ENCODE assay signal across 16 mouse cellular contexts in the genomic region with DNA sequence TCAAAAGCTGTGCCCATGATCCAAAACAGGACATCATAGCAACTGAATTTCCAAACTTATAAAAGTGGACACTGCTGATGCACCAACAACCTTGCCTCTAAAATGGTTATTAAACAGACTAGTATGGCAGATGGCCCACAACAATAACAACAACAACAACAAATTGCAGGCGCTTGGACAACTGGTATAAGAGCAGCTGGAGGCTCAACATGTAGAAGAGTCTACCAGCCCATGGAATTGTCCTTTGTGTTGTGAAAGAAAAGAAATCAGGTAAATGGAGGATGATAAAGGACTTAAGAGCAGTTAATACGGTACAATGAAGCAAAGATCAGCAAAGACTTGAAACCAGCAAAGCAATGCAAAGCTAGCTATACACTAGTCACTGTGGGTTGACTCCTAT. TPM values are rescaled to one million over a fixed set of nuclear protein-coding genes. Genes with fewer than 3 reads are reported as not detected.
DNase-seq lines count a peak whose midpoint lies in the region; ATAC-seq lines count a peak whose summit lies in the region.
"Had no signal": no experiment of that assay in that cellular context is flagged by ENCODE, and none has a peak within 500 bp of the region (broad histone marks: within the 10 kb centered on the region; RNA-seq: fewer than 3 reads in every experiment).

No protein-coding gene starts in this region.

- no peak overlapping the region for H3K27ac ChIP-seq in heart, embryonic 13.5 days (replicated peaks)
- no peak overlapping the region for H3K27ac ChIP-seq in embryonic facial prominence, embryonic 12.5 days
- H3K27ac ChIP-seq in hindbrain, embryonic 14.5 days = no peak overlapping the region
- no peak overlapping the region for H3K27ac ChIP-seq in midbrain, embryonic 14.5 days (replicated peaks; ENCODE audit: low read depth, low read length)
- H3K27ac ChIP-seq: kidney, postnatal 0 days; left cerebral cortex, adult 2 months had no signal

- H3K36me3 ChIP-seq in heart, embryonic 13.5 days = no peaks in the 10 kb centered on the region
- 0 out of 2 replicates have a peak, but pooled peaks cover 5% of the 10 kb centered on the region for H3K36me3 ChIP-seq in embryonic facial prominence, embryonic 12.5 days
- H3K36me3 ChIP-seq in hindbrain, embryonic 14.5 days (replicated peaks; ENCODE audit: control insufficient read depth, insufficient read depth) = no peaks in the 10 kb centered on the region
- no peaks in the 10 kb centered on the region for H3K36me3 ChIP-seq in midbrain, embryonic 14.5 days (ENCODE audit: control insufficient read depth, insufficient read depth, low read length)

- H3K9ac ChIP-seq in heart, embryonic 13.5 days = no peak overlapping the region
- no peak overlapping the region for H3K9ac ChIP-seq in embryonic facial prominence, embryonic 12.5 days
- H3K9ac ChIP-seq in hindbrain, embryonic 14.5 days = no peak overlapping the region
- no peak overlapping the region for H3K9ac ChIP-seq in midbrain, embryonic 14.5 days (replicated peaks; ENCODE audit: low read length)

- peak overlapping the region; percentile 89; the same call in 1 of the 2 replicates for H3K4me2 ChIP-seq in heart, embryonic 13.5 days
- H3K4me2 ChIP-seq in embryonic facial prominence, embryonic 12.5 days (replicated peaks) = peak overlapping the region; percentile 78; the same call in 1 of the 2 replicates
- peak overlapping the region; percentile 65 for H3K4me2 ChIP-seq in hindbrain, embryonic 14.5 days (replicated peaks)
- H3K4me2 ChIP-seq in midbrain, embryonic 14.5 days (ENCODE audit: low read length) = peak overlapping the region; percentile 79

- WGBS in heart, embryonic 13.5 days = 81% methylated on average over 2 of the region's 2 CpGs
- WGBS in embryonic facial prominence, embryonic 12.5 days = 85% methylated on average over 2 of the region's 2 CpGs
- 94% methylated on average over 2 of the region's 2 CpGs for WGBS in hindbrain, embryonic 14.5 days
- WGBS in midbrain, embryonic 14.5 days = 90% methylated on average over 2 of the region's 2 CpGs

- no peak overlapping the region for H3K4me3 ChIP-seq in heart, embryonic 13.5 days
- H3K4me3 ChIP-seq in embryonic facial prominence, embryonic 12.5 days = peak overlapping the region; percentile 72; the same call in 1 of the 2 replicates
- H3K4me3 ChIP-seq in hindbrain, embryonic 14.5 days (replicated peaks; ENCODE audit: low read length) = peak overlapping the region; percentile 44
- H3K4me3 ChIP-seq in midbrain, embryonic 14.5 days (replicated peaks; ENCODE audit: low read depth, low read length) = peak overlapping the region; percentile 59

- intact Hi-C loops in heart, postnatal 14 days (cut with DNase I) = no loop called here

- DNase-seq in heart, postnatal 14 days = no peak
- DNase-seq in hindbrain, embryonic 14.5 days (ENCODE audit: low spot score) = no peak
- DNase-seq in midbrain, embryonic 14.5 days = no peak
- DNase-seq in urinary bladder, postnatal 25 days (ENCODE audit: low spot score) = no peak
- DNase-seq in embryo, embryonic 11 days = no peak
- no peak for DNase-seq in adrenal gland, postnatal 10 days
- DNase-seq: adrenal gland, postnatal 14 days; B cell, adult 2 months; cerebellum, adult 11-12 months; gastrocnemius, postnatal 25 days; lung, postnatal 14 days; thymus, postnatal 36 days had no signal

- H3K9me3 ChIP-seq in heart, embryonic 13.5 days = peaks cover 1% of the 10 kb centered on the region
- H3K9me3 ChIP-seq in embryonic facial prominence, embryonic 12.5 days = no peaks in the 10 kb centered on the region
- H3K9me3 ChIP-seq in hindbrain, embryonic 14.5 days (ENCODE audit: control insufficient read depth, low read length) = 0 out of 2 replicates have a peak, but pooled peaks cover 7% of the 10 kb centered on the region
- H3K9me3 ChIP-seq in midbrain, embryonic 14.5 days (ENCODE audit: control insufficient read depth, low read length) = peaks cover 3% of the 10 kb centered on the region

- H3K4me1 ChIP-seq in heart, embryonic 13.5 days = peaks cover 38% of the 10 kb centered on the region
- H3K4me1 ChIP-seq in embryonic facial prominence, embryonic 12.5 days = peaks cover 27% of the 10 kb centered on the region
- H3K4me1 ChIP-seq in hindbrain, embryonic 14.5 days (replicated peaks; ENCODE audit: control insufficient read depth, insufficient read depth, low read length) = peaks cover 32% of the 10 kb centered on the region
- peaks cover 34% of the 10 kb centered on the region for H3K4me1 ChIP-seq in midbrain, embryonic 14.5 days (ENCODE audit: control insufficient read depth, insufficient read depth, low read length)

- no peaks in the 10 kb centered on the region for H3K27me3 ChIP-seq in heart, embryonic 13.5 days (replicated peaks)
- no peaks in the 10 kb centered on the region for H3K27me3 ChIP-seq in embryonic facial prominence, embryonic 12.5 days
- no peaks in the 10 kb centered on the region for H3K27me3 ChIP-seq in hindbrain, embryonic 14.5 days (ENCODE audit: control insufficient read depth, insufficient read depth, low read length)
- no peaks in the 10 kb centered on the region for H3K27me3 ChIP-seq in midbrain, embryonic 14.5 days (ENCODE audit: control insufficient read depth, insufficient read depth, low read length)

- ATAC-seq in heart, embryonic 13.5 days (ENCODE audit: extremely low read depth, insufficient number of reproducible peaks, low FRiP score, low TSS enrichment) = no peak
- no peak for ATAC-seq in embryonic facial prominence, embryonic 12.5 days (ENCODE audit: insufficient number of reproducible peaks, insufficient read depth, low FRiP score, low TSS enrichment)
- ATAC-seq in hindbrain, embryonic 14.5 days (ENCODE audit: low FRiP score) = no peak
- no peak for ATAC-seq in midbrain, embryonic 14.5 days (ENCODE audit: low FRiP score, low TSS enrichment)

RNA-seq across cellular contexts. Expression of a gene that starts 1.5 kb away (rescaled TPM):
- 9.1 and 9.3 TPM in 2 replicates for polyA plus RNA-seq in heart, embryonic 13.5 days (2015; fragmentation: Nextera tagmentation; extraction: Ambion mirVana)
- total RNA-seq in heart, postnatal 14 days (2021) = 10 to 100 TPM; 11.8 to 13.0 TPM
- polyA plus RNA-seq in embryonic facial prominence, embryonic 12.5 days (2016; fragmentation: Nextera tagmentation; extraction: Ambion mirVana) = 17.0 and 20.0 TPM in 2 replicates
- polyA plus RNA-seq in hindbrain, embryonic 14.5 days (2014; fragmentation: Nextera tagmentation; extraction: Ambion mirVana) = 29.4 and 31.5 TPM in 2 replicates
- 20.6 and 35.1 TPM in 2 replicates for polyA plus RNA-seq in midbrain, embryonic 14.5 days (2014; fragmentation: Nextera tagmentation; extraction: Ambion mirVana)
- 10 to 100 TPM; 12.9 to 19.8 TPM for total RNA-seq in adrenal gland, postnatal 10 days (2021)

RNA-seq across cellular contexts. Expression of a gene that starts 30.6 kb away (rescaled TPM):
- 4.6 and 6.0 TPM in 2 replicates for polyA plus RNA-seq in heart, embryonic 13.5 days (2015; fragmentation: Nextera tagmentation; extraction: Ambion mirVana)
- total RNA-seq in heart, postnatal 14 days (2021) = 1 to 10 TPM; 6.1 to 6.8 TPM
- 10.8 and 11.1 TPM in 2 replicates for polyA plus RNA-seq in embryonic facial prominence, embryonic 12.5 days (2016; fragmentation: Nextera tagmentation; extraction: Ambion mirVana)
- 13.1 and 13.4 TPM in 2 replicates for polyA plus RNA-seq in hindbrain, embryonic 14.5 days (2014; fragmentation: Nextera tagmentation; extraction: Ambion mirVana)
- polyA plus RNA-seq in midbrain, embryonic 14.5 days (2014; fragmentation: Nextera tagmentation; extraction: Ambion mirVana) = 16.0 and 16.2 TPM in 2 replicates
- total RNA-seq in adrenal gland, postnatal 10 days (2021) = 1 to 10 TPM; 3.0 to 4.8 TPM

RNA-seq across cellular contexts. Expression of a gene that starts 39.1 kb away (rescaled TPM):
- 1.7 and 1.9 TPM in 2 replicates for polyA plus RNA-seq in heart, embryonic 13.5 days (2015; fragmentation: Nextera tagmentation; extraction: Ambion mirVana)
- total RNA-seq in heart, postnatal 14 days (2021) = 1 to 10 TPM in 1 of 2 experiments, under 1 TPM in 1; 0.83 to 1.5 TPM
- 8.5 and 8.7 TPM in 2 replicates for polyA plus RNA-seq in embryonic facial prominence, embryonic 12.5 days (2016; fragmentation: Nextera tagmentation; extraction: Ambion mirVana)
- polyA plus RNA-seq in hindbrain, embryonic 14.5 days (2014; fragmentation: Nextera tagmentation; extraction: Ambion mirVana) = 12.6 and 16.1 TPM in 2 replicates
- 13.7 and 16.5 TPM in 2 replicates for polyA plus RNA-seq in midbrain, embryonic 14.5 days (2014; fragmentation: Nextera tagmentation; extraction: Ambion mirVana)
- 1 to 10 TPM in 1 of 2 experiments, under 1 TPM in 1; 0.87 to 1.2 TPM for total RNA-seq in adrenal gland, postnatal 10 days (2021)

RNA-seq across cellular contexts. Expression of a gene that starts 45.4 kb away (rescaled TPM):
- 3.0 and 3.2 TPM in 2 replicates for polyA plus RNA-seq in heart, embryonic 13.5 days (2015; fragmentation: Nextera tagmentation; extraction: Ambion mirVana)
- 1 to 10 TPM; 2.5 to 2.8 TPM for total RNA-seq in heart, postnatal 14 days (2021)
- polyA plus RNA-seq in embryonic facial prominence, embryonic 12.5 days (2016; fragmentation: Nextera tagmentation; extraction: Ambion mirVana) = 10.3 and 11.5 TPM in 2 replicates
- 21.7 and 23.6 TPM in 2 replicates for polyA plus RNA-seq in hindbrain, embryonic 14.5 days (2014; fragmentation: Nextera tagmentation; extraction: Ambion mirVana)
- 23.9 and 25.4 TPM in 2 replicates for polyA plus RNA-seq in midbrain, embryonic 14.5 days (2014; fragmentation: Nextera tagmentation; extraction: Ambion mirVana)
- 1 to 10 TPM; 3.6 to 4.3 TPM for total RNA-seq in adrenal gland, postnatal 10 days (2021)

RNA-seq across cellular contexts. Expression of a gene that starts 46.0 kb away (rescaled TPM):
- 7.2 and 7.3 TPM in 2 replicates for polyA plus RNA-seq in heart, embryonic 13.5 days (2015; fragmentation: Nextera tagmentation; extraction: Ambion mirVana)
- 10 to 100 TPM; 12.7 to 14.4 TPM for total RNA-seq in heart, postnatal 14 days (2021)
- polyA plus RNA-seq in embryonic facial prominence, embryonic 12.5 days (2016; fragmentation: Nextera tagmentation; extraction: Ambion mirVana) = 12.6 and 14.6 TPM in 2 replicates
- polyA plus RNA-seq in hindbrain, embryonic 14.5 days (2014; fragmentation: Nextera tagmentation; extraction: Ambion mirVana) = 17.0 and 19.5 TPM in 2 replicates
- polyA plus RNA-seq in midbrain, embryonic 14.5 days (2014; fragmentation: Nextera tagmentation; extraction: Ambion mirVana) = 20.0 and 21.0 TPM in 2 replicates
- 10 to 100 TPM; 13.9 to 14.2 TPM for total RNA-seq in adrenal gland, postnatal 10 days (2021)
